Mouse (Mus musculus) adrenal gland, postnatal 4 days (tissue): ENCODE data around the gene Gtdc1. TPM values are rescaled to one million over a fixed set of nuclear protein-coding genes. Genes with fewer than 3 reads are reported as not detected.

ENCODE experiments used
- DNase-seq, 2 experiments: peaks; one replicate each; pipeline ENCODE4 v3.0.0; 2021 to 2022; ENCODE audit warnings: low spot score in 2 of 2, mixed read lengths in 2 of 2
- total RNA-seq, 2 experiments: library from RNA; stranded (reverse); gene quantifications; 2 replicates each; pipeline ENCODE4 v1.2.3; 2021

The Gtdc1 gene
- total RNA-seq, 2 experiments from 2014 or later, result 23.9 to 28.1 TPM

- DNase-seq, result no peak
Measured at GRCm38 (mm10) chr2:44535760-44536159, 391.7 kb downstream of the Gtdc1 start.

- DNase-seq, result no peak
Measured at GRCm38 (mm10) chr2:44535136-44535675, 392.3 kb downstream of the Gtdc1 start.

GRCm38 (mm10) chr2:44526110-44527032, 401.1 kb downstream of the Gtdc1 start:
- no peak for DNase-seq

- no peak for DNase-seq
Measured at GRCm38 (mm10) chr2:44525187-44525919, 402.1 kb downstream of the Gtdc1 start.

- no peak for DNase-seq
Measured at GRCm38 (mm10) chr2:44519236-44519635, 408.2 kb downstream of the Gtdc1 start.

- no peak for DNase-seq
Measured at GRCm38 (mm10) chr2:44518085-44518484, 409.4 kb downstream of the Gtdc1 start.

Other genes starting within 250 kb of the Gtdc1 start
- gene Zeb2, start 189.7 kb upstream of the Gtdc1 start, total RNA-seq, result 100 to 1,000 TPM; 169 to 173 TPM